Mouse (Mus musculus): ENCODE data around the gene Hist1h2be.
"Not testable (repeated sequence)": the region's sequence is repeated elsewhere in the genome, so short reads cannot be mapped to it uniquely, and the experiment has no call there.

Gene Hist1h2be

DNA sequence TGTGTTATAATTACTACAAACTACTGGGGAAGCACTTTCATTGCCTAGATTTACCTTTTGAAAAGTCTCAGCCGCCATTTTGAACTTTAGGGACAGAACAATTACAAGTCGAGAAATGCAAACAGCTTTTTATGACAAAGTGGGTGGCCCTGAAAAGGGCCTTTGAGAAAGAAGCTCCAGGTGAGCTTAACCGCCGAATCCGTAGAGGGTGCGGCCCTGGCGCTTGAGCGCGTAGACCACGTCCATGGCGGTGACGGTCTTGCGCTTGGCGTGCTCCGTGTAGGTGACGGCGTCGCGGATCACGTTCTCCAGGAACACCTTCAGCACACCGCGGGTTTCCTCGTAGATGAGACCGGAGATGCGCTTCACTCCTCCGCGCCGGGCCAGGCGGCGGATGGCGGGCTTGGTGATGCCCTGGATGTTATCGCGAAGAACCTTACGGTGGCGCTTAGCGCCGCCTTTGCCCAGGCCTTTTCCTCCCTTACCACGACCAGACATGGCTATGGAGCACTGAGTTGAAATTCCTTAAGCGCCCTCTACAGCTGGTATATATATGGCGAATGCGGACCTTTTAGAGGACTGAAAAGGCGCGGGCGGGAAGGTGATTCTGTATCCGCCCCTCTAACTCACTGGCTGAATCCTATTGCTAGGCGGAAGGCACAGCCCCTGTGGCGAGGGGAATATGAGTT, 69.6 kb downstream of the Hist1h2be start, which contains the start of gene Hist1h4f:
Gene Hist1h4f (minus strand): TSS at position 503 of the 689 bp plus-strand sequence.
- peak; percentile 89 for DNase-seq (ENCODE audit: inconsistent ontology term)

DNA sequence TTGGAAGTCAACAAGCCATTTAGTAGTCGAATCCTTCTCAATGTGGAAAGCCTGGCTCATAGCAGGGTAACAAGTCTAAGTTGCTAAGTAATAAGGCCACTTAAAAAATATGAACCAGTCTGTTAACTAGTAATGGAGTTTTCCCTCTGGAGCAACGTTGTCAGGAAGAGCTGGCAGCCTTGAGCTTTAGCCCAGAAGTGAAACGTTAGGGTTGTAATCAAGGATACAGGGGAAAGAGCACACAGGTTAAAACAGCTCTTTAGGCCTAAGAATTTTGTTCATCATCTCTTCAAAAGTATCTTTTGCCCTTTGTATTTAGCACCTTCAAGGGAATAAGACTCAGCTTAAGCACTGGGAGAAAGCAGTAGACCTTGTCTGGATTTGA, 70.2 kb downstream of the Hist1h2be start:
- no peak for DNase-seq (ENCODE audit: inconsistent ontology term)

DNA sequence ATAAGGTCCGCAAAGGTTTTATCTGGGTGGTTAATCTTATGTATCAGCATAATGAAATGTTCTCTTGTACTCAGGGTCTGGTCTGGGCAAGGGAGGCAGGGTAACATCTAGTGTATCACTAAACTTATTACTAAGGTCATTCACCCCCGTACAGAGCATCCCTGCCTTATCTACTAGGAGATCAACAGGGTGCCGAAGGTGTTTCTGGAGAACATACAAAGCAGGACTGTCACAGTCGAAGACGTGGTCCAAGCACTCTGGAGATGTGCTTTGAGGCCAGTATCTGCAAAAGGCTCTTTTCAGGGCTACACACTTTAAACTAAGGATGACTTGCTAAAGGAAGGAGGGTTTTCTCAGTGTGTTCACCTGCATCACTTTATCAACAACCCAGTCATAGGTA, 74.2 kb downstream of the Hist1h2be start:
- no peak for DNase-seq (ENCODE audit: inconsistent ontology term)

DNA sequence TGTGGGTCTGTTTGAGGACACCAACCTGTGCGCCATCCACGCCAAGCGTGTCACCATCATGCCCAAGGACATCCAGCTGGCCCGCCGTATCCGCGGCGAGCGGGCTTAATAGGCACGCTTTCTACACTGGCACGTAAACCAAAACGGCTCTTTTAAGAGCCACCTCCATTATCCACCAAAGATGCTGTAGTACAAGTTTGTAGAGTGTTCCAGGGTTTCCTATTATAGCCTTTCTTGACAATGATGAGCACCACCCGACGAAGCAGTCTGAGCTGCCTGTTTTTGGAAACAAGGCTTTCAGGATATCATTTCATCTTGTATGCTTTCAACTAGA, 76.2 kb downstream of the Hist1h2be start:
- not testable (repeated sequence) for DNase-seq (ENCODE audit: inconsistent ontology term)

DNA sequence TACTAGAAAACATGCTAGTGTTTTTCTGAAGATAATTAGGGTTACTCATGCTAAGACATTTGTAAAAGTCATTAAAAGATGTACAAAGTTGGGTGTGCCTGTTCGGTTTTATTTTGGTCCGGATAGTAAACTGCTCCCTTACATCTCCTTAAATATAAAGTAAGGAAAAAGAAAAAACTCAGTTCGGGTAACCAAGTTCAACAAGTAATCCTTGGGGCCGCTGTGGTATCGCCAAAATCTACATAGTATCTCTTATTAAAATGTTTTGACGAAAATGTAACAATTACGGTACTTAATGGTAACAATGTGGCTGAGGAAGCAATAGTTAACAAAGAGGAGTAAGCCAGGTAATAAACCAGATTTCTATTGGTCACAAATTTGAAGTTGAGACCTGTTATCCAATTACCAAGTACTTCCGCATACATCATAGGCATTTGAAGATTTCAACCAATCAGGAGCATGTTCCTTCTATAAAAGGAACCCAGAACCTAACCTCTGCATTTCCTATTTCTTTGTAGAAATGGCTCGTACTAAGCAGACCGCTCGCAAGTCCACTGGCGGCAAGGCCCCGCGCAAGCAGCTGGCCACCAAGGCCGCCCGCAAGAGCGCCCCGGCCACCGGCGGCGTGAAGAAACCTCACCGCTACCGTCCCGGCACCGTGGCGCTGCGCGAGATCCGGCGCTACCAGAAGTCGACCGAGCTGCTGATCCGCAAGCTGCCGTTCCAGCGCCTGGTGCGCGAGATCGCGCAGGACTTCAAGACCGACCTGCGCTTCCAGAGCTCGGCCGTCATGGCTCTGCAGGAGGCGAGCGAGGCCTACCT, 76.7 kb downstream of the Hist1h2be start, which contains the start of gene Hist1h3f:
Gene Hist1h3f (plus strand): TSS at position 88 of the 822 bp plus-strand sequence.
- peak; percentile 95 for DNase-seq (ENCODE audit: inconsistent ontology term)

DNA sequence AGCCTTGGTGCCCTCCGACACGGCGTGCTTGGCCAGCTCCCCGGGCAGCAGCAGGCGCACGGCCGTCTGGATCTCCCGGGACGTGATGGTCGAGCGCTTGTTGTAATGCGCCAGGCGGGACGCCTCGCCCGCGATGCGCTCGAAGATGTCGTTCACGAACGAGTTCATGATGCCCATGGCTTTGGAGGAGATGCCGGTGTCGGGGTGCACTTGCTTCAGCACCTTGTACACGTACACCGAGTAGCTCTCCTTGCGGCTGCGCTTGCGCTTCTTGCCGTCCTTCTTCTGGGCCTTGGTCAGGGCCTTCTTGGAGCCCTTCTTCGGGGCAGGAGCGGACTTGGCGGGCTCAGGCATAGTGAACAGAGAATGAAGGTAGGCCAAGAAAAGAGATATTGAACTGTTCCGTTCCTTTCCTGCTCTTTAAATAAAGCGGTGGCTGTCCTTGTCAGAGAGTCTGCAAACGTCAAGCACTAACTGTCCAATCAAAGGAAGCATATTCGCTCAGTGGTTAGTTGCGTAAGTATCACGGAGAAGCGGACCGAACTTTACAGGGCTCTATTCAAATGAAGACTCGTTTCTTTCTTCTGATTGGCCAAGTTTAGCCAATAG, 77.8 kb downstream of the Hist1h2be start, which contains the start of gene Hist1h2bh:
Gene Hist1h2bh (minus strand): TSS at position 394 of the 609 bp plus-strand sequence.
- peak; percentile 94 for DNase-seq (ENCODE audit: inconsistent ontology term)

DNA sequence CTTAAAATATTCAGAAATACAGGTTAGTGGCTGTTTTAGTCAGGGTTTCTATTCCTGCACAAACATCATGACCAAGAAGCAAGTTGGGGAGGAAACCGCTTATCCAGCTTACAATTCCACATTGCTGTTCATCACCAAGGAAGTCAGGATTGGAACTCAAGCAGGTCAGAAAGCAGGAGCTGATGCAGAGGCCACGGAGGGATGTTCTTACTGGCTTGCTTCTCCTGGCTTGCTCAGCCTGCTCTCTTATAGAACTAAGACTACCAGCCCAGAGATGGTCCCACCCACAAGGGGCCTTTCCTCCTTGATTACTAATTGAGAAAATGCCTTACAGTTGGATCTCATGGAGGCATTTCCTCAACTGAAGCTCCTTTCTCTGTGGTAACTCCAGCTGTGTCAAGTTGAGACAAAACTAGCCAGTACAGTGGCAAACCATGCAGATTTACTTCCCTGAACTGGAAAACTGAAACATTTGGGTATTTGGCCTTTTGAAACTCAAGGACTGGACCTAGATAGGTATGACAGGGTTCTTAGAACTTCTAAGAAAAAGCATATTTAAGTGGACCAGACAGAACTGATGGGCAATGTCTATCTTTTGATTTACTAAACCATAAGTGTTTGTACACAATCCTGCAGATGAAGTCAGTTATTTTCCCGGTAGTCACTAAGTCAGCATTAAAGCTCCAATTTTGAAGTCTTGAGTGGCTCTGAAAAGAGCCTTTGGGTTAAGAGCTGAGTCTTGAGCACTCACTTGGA, 78.5 kb downstream of the Hist1h2be start:
- DNase-seq (ENCODE audit: inconsistent ontology term) = not testable (repeated sequence)

DNA sequence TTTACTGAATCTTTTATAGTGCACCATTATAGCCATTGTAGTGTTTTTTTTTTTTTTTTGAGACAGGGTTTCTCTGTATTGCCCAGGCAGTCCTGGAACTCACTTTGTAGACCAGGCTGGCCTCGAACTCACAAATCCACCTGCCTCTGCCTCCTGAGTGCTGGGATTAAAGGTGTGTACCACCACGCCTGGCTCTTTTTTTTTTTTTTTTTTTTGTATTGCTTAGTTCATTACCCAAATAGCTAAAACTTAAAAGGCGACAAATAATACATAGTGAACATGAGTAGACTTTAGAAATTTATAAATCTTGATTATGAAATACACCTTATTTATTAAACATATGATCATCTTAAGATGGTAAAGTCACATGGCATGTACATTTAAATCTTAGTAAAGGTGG, 79.4 kb downstream of the Hist1h2be start:
- no peak for DNase-seq (ENCODE audit: inconsistent ontology term)

DNA sequence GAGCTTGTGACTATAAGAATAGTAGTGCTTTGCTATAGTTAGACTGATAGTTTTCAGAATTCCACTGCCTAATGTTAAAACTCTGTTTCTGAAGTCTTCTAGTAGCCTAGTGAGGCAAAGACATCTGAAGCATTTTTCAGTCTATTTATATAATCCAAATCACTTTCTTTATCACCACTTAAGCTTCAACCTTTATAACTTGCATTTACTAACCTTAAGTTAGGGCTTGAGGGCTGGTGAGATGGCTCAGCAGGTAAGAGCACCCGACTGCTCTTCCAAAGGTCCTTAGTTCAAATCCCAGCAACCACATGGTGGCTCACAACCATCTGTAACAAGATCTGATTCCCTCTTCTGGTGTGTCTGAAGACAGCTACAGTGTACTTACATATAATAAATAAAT, 81.1 kb downstream of the Hist1h2be start:
- DNase-seq (ENCODE audit: inconsistent ontology term) = not testable (repeated sequence)

DNA sequence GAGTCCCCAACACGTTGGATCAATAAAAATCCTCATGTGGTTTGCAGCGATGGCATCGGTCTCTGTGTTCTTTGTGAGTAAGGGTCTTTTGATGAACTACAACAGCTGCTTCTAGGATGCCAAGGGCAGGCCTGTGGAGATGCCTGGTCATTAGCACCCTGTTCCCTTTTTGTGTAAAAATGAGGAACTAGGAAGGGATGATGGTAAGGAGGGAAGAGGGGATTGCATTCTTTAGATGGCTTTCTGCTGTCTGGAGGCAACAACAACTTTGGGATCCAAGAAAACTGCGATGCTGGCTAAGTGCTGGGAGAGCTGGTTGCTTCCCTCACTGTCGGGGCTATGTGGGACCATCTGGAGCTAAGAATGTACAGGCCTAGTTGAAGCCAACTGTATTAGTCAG, 82.7 kb downstream of the Hist1h2be start:
- DNase-seq (ENCODE audit: inconsistent ontology term) = no peak

DNA sequence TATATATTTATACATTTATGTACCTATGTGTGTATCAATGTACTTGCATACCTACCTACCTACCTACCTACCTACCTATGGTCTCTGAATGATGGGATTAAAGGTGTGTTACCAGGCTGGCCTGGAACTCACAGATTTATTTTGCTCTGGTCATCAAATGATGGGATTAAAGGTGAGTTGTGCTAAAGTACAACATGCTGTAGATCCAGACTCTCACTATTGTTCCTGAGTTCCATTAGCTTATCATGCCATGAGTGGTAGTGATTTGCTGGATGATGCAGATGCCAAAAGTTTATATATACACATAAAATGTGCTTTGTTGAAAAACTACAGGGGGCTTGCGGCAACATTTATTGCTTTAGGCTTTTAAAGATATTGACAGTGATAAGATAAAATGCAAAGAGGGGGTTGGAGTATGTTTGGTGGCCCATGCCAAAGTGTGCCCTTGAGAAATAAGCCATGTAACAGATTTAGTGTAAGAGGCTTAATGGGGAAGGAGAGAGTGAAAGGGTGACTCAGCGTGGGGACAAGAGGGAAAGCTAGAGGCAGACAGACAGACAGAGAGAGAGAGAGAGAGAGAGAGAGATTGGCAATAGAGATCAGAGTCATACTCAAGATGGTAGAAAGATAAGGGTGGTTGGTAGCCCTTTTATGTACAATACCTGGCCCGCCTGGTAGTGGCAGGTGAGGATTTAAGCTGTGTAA, 83.8 kb downstream of the Hist1h2be start:
- no peak for DNase-seq (ENCODE audit: inconsistent ontology term)

DNA sequence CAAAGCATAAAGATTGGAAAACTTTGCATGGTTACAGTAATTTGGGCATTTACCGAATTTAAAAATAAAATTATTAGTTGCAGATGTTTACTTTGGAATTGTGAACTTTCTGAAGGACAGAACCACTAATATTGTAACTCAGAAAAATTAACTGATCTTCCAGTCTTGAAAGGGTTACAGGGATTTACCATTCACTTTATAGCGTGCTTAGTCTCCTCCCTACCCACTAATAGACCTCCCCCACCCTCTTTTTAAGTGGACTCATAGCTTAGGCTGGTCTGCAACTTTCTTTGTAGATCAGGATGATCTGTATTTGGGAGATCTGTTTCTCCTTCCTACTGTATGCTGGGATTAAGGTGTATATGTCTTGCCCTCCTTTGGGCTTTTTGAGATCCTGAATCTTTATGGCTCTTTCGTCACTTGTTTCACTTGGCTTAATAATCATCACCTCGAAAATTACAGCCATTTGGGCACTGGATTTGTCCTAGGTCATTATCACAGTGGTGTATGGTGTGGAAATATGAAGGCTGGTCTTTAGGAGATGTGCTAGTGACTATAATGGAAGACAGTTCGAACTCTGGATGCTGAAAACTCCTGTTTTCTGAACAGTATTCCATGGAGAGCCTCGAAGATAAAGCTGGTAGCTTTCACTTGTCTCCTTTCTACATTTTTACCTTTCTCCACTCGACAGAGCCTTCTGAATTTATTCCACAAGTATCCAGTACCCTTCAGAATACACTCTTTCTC, 84.7 kb downstream of the Hist1h2be start:
- no peak for DNase-seq (ENCODE audit: inconsistent ontology term)

DNA sequence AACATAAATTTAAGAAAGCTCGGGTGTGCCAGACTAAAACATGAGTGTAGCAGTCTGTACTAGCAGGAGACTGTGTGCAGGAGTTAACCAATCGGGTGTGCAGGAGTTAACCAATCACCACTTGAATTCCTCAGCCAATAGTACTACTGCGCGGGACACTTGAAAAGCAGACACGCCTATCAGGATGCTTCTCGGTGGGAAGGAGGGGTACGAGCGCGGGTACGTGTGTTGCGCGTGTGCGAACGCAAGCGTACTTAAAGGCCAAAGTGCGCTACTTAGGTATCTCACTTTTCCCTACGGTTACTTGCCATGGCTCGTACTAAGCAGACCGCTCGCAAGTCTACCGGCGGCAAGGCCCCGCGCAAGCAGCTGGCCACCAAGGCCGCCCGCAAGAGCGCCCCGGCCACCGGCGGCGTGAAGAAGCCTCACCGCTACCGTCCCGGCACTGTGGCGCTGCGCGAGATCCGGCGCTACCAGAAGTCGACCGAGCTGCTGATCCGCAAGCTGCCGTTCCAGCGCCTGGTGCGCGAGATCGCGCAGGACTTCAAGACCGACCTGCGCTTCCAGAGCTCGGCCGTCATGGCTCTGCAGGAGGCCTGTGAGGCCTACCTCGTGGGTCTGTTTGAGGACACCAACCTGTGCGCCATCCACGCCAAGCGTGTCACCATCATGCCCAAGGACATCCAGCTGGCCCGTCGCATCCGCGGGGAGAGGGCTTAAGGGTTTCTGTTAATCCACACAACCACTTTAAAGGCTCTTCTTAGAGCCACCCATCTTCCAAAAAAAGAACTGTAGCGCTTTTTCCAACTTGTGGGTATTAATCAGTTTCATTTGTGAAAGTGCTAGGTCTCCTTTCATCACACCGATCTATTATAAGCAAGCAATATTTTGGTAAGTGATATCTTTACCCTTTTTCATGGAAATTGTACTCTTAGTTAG, 85.5 kb downstream of the Hist1h2be start, which contains the start of gene Hist1h3g:
Gene Hist1h3g (plus strand): TSS at position 286 of the 939 bp plus-strand sequence.
- DNase-seq (ENCODE audit: inconsistent ontology term) = peak; percentile 94

DNA sequence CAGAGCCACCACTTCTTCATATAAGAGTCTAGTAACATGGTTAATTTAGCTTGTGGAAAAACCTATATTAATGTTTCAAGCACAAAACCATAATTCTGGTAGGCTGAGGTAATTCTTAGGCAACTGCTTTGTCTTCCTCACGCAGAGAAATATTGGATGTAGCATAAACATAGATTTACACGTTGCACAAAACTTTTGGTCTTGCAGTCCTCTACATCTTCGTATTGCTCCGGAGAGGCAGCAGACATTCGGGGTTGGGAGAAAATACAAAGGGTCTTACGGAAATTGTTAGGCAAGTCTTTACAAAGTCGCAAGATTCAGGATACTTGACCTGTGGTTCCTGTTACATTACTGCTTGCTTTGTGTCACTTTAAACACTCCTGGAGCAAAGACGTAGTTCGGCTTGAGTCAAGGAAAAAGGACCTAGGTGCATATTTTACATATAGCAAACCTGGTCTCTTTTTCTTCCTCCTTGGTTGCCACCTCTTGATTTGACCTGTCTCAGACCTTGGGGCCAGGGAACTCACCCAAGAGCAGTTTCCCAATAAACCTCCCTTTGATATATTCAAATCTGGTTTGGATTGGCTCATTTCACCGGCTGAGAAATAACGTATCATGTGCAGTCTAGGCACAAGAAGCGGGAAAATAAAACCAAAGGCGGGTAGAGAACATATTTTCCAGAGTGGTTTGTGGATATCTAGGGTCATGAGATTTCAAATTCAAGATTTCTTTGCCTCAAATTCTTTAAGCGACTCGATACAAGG, 86.4 kb downstream of the Hist1h2be start:
- peak; percentile 29 for DNase-seq (ENCODE audit: inconsistent ontology term)

Data from Muller cell, postnatal 12 days (primary cell).